Mouse (Mus musculus): Measurements from ENCODE around the gene Nbea. TPM values are rescaled to one million over a fixed set of nuclear protein-coding genes. Genes with fewer than 3 reads are reported as not detected.

Nbea gene
- total RNA-seq, 2 experiments from 2014 or later: 277 to 281 TPM

GRCm38 (mm10) chr3:55612459-55613115 lies 570.9 kb downstream of the Nbea start:
- no peak for DNase-seq
- intact Hi-C loops (cut with DNase I): no loop called here

- no peak for DNase-seq
- intact Hi-C loops (cut with DNase I): no loop called here
Observed at GRCm38 (mm10) chr3:55612023-55612422, 571.5 kb downstream of the Nbea start.

DNA sequence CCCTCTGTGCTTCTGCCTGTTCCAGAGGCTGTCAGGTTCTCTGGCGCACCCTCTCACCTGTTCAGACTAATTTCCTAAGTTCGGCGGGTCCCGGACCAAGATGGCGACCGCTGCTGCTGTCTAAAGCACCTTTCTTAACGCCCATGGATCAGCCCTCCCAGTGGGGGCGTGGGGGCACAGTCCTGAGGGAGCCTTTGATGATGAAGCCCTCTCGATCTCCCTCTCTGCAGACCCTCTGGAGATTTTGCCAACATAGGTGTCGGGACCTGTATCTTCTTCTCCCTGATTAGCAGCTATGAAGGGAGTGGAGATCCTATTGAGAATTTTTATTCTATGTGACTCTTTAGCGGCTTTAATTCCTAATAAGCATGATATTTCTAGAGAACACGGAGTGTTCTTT lies 573.3 kb downstream of the Nbea start:
- no peak for DNase-seq
- intact Hi-C loops (cut with DNase I): no loop called here

DNA sequence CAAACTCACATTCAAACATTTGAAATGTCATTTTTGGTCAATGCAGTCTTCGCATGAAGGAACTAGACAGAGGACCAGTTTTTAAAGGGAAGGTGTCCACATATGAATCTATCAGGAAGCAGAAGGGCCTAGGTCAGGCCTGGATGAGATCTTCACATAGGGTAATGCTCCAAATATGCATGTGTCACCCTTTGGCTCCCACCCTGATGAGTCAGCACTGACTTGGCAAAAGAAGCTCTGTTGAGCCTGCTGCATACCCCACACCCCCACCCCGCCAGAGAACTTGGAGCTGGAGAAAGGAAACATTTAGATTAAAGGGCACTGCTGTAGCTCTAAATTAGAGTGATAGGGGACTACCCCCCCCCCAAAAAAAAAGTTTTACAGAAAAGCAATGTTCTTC lies 583.2 kb downstream of the Nbea start:
- intact Hi-C loops (cut with DNase I): no loop called here
- DNase-seq: no peak

GRCm38 (mm10) chr3:55599366-55600085 lies 584.0 kb downstream of the Nbea start:
- intact Hi-C loops (cut with DNase I): no loop called here
- DNase-seq: no peak

DNA sequence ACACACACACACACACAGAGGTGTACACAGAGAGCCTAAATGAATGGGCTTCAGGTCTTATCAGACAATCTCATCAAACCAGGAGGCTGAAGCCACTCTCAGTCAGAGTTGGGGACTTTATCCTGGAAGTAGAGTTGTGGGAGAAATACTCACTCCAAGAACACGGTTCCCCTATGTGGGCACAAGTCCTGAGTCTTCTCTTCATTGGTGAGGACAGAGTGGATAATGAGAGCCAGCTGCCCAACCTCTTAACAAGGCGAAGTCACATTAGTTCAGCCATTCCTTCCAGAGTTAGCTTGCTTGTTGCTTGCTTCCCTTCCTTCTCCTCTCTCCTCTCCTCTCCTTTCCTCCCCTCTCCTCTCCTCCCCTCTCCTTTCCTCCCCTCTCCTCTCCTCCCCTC lies 584.8 kb downstream of the Nbea start:
- intact Hi-C loops (cut with DNase I): no loop called here
- DNase-seq: no peak

GRCm38 (mm10) chr3:55593312-55593711 lies 590.2 kb downstream of the Nbea start:
- intact Hi-C loops (cut with DNase I): no loop called here
- DNase-seq: no peak

DNA sequence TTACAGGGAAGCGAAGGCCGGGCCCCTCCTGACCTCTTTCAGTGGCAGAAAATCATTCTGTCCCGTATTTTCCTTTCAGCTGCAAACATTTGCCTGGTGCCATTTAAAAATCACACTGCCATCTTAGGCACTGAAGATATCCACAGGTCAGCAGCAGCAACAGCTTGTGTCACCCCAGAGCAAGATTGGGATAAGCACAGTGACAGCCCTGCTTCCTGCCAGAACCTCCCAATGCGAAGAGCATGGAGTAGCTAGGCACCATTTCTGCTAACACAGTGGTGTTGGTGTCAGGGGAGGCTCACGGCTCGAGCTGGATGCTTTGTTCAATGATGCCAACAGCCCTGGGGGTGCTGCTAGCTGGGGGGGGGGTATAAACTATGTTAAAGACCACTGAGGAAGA lies 592.8 kb downstream of the Nbea start:
- intact Hi-C loops (cut with DNase I): no loop called here
- DNase-seq: no peak

DNA sequence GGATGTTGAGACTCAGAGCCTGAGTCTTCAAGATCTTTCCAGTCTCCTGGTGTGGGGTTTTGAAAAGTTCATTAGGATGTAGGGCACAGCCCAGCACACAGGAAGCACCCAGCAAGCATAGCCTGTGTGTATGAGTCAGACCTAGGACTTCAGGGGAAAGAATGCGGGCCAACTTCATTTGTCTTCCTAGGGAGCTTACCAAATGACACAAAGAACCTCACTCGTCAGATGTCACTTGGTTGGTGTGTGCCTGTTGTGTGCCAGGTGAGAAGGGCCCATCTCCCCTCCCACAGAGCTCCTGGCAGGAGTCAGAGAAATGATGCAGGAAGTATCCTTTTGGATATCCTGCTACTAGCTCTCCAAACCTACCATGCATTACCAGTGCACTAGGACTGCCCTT lies 593.2 kb downstream of the Nbea start:
- intact Hi-C loops (cut with DNase I): no loop called here
- no peak for DNase-seq

DNA sequence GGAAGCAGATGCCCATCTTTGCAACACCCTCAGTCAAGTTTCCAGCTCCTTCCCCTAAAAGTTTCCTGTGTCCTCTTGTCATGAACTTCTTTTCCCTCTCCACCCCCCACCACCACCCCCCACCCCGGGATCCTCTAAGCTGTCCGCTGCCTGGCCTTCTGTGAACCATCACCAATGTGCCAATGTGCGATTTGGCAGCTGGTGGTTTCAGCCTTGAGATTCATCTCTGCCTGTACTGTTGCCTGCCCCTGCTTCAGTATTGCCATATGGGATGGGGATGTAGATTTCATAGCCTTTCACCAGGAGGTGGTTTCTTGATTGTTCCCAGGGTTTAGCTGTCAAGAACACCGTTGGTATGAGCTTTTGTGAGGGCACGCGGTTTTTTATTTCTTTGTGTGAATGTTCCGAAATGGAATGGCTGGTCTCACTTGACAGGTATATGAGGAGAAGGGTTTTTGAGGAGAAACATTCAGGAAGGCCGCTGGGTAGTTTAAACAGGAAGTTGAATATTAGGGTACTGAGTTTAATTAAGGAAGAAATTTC lies 594.0 kb downstream of the Nbea start:
- intact Hi-C loops (cut with DNase I): no loop called here
- peak; percentile 41 for DNase-seq

DNA sequence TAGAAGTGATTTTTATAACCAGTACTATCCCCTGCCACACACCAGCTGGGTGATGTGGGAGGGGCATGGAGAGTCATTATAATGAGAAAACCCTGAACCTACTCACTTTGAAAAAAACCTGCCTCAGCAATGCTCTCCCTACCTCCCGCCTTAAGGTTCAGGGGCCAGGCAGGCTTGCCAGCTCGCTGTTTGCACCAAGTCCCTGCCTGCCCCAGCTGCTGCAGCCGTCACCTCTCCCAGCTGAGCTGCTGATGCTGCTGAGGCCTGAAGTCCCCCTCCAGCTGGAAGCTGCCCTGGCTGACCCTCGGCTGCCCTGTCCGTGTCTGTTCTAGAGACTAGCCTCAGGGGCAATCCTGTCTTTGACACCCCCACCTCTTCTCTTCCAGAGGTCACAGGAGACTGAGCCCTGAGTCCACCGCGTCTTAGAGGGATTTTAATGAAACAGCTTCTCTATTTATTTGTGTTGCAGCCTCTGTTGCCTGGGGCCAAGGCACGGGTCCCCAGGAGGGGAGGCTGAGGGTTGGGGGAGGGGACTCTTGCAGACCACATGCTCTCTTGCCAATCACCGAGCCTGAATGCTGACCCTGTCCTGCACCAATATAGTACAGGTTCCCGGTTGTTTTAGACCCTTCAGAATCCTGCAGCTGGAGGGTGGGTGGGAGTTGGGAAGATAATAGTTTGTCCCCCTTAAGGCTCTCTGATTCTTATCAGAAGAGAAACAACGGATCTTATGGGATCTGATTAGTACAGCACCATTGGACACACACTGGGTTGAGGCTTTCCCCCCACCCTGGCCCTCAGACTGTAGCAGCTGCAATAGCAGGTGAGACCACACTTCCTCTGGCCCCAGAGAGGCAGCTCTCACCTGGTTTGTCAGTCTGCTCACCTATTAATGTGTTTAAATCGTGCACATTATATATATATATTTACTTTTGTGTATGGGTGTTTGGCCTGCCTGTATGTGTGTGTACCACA lies 595.2 kb downstream of the Nbea start:
- DNase-seq: no peak
- intact Hi-C loops (cut with DNase I): no loop called here

GRCm38 (mm10) chr3:55587434-55587971 lies 596.0 kb downstream of the Nbea start:
- intact Hi-C loops (cut with DNase I): no loop called here
- no peak for DNase-seq

Measured in left cerebral cortex, postnatal 4 days (tissue).